Mouse (Mus musculus): ENCODE measurements around the gene Kera. TPM values are rescaled to one million over a fixed set of nuclear protein-coding genes. Genes with fewer than 3 reads are reported as not detected.

Kera gene
- polyA plus RNA-seq, 1 experiment from 2014 or later, result not detected

GRCm38 (mm10) chr10:97591036-97591435 is 15.6 kb upstream of the Kera start:
- H3K9me3 ChIP-seq (ENCODE audit: control insufficient read depth, low read length), result no peaks in the 10 kb centered on the region
- H3K27ac ChIP-seq (replicated peaks in 1 of 2; ENCODE audit: control insufficient read depth in 1 of 2, insufficient read depth in 1 of 2, low read depth in 2 of 2, low read length in 2 of 2), result no peak overlapping the region
- no peaks in the 10 kb centered on the region for H3K36me3 ChIP-seq (ENCODE audit: control insufficient read depth, insufficient read depth, low read length)
- no peak for ATAC-seq (ENCODE audit: insufficient number of reproducible peaks, insufficient read depth, low FRiP score, low read depth)
- no peak overlapping the region for H3K4me3 ChIP-seq (ENCODE audit: control insufficient read depth in 1 of 2, insufficient read depth in 1 of 2, low read depth in 1 of 2, low read length in 2 of 2)
- 57% methylated on average over 3 of the region's 3 CpGs for WGBS
- H3K27me3 ChIP-seq (ENCODE audit: control insufficient read depth, insufficient read depth, low read length), result no peaks in the 10 kb centered on the region
- H3K4me2 ChIP-seq (ENCODE audit: low read length), result no peak overlapping the region
- peaks cover 2 to 5% of the 10 kb centered on the region in 2 experiments; a peak in 3 of 4 replicates for H3K4me1 ChIP-seq (ENCODE audit: control insufficient read depth in 2 of 2, insufficient read depth in 2 of 2, low read length in 2 of 2)
- H3K9ac ChIP-seq (ENCODE audit: low read length), result no peak overlapping the region

GRCm38 (mm10) chr10:97591685-97592084 is 15.0 kb upstream of the Kera start:
- no peak overlapping the region for H3K27ac ChIP-seq (replicated peaks in 1 of 2; ENCODE audit: control insufficient read depth in 1 of 2, insufficient read depth in 1 of 2, low read depth in 2 of 2, low read length in 2 of 2)
- WGBS, result 52% methylated on average over 3 of the region's 3 CpGs
- ATAC-seq (ENCODE audit: insufficient number of reproducible peaks, insufficient read depth, low FRiP score, low read depth), result no peak

GRCm38 (mm10) chr10:97595680-97596079 is 11.0 kb upstream of the Kera start:
- Histone ChIP-seq H3K4me1 (ENCODE audit: control insufficient read depth in 2 of 2, insufficient read depth in 2 of 2, low read length in 2 of 2) (no peaks in the 10 kb centered on the region), H3K27ac (replicated peaks in 1 of 2; ENCODE audit: control insufficient read depth in 1 of 2, insufficient read depth in 1 of 2, low read depth in 2 of 2, low read length in 2 of 2) (no peak overlapping the region), H3K36me3 (ENCODE audit: control insufficient read depth, insufficient read depth, low read length) (no peaks in the 10 kb centered on the region), H3K9ac (ENCODE audit: low read length) (no peak overlapping the region), H3K27me3 (ENCODE audit: control insufficient read depth, insufficient read depth, low read length) (no peaks in the 10 kb centered on the region), H3K9me3 (ENCODE audit: control insufficient read depth, low read length) (no peaks in the 10 kb centered on the region), H3K4me2 (ENCODE audit: low read length) (no peak overlapping the region), H3K4me3 (ENCODE audit: control insufficient read depth in 1 of 2, insufficient read depth in 1 of 2, low read depth in 1 of 2, low read length in 2 of 2) (no peak overlapping the region)
- 73% methylated on average over 1 of the region's 1 CpGs for WGBS
- no peak for ATAC-seq (ENCODE audit: insufficient number of reproducible peaks, insufficient read depth, low FRiP score, low read depth)

More at GRCm38 (mm10) chr10:97591685-97592084, 15.0 kb upstream of the Kera start:
- Histone ChIP-seq H3K9ac (ENCODE audit: low read length) (no peak overlapping the region), H3K9me3 (ENCODE audit: control insufficient read depth, low read length) (no peaks in the 10 kb centered on the region), H3K4me2 (ENCODE audit: low read length) (no peak overlapping the region), H3K4me3 (ENCODE audit: control insufficient read depth in 1 of 2, insufficient read depth in 1 of 2, low read depth in 1 of 2, low read length in 2 of 2) (no peak overlapping the region), H3K27me3 (ENCODE audit: control insufficient read depth, insufficient read depth, low read length) (no peaks in the 10 kb centered on the region), H3K4me1 (ENCODE audit: control insufficient read depth in 2 of 2, insufficient read depth in 2 of 2, low read length in 2 of 2) (peaks cover 2 to 5% of the 10 kb centered on the region in 2 experiments; a peak in 3 of 4 replicates), H3K36me3 (ENCODE audit: control insufficient read depth, insufficient read depth, low read length) (no peaks in the 10 kb centered on the region)

GRCm38 (mm10) chr10:97601744-97602143 is 4.9 kb upstream of the Kera start:
- Histone ChIP-seq H3K9me3 (ENCODE audit: control insufficient read depth, low read length) (no peaks in the 10 kb centered on the region), H3K4me2 (ENCODE audit: low read length) (no peak overlapping the region), H3K4me1 (ENCODE audit: control insufficient read depth in 2 of 2, insufficient read depth in 2 of 2, low read length in 2 of 2) (no peaks in the 10 kb centered on the region), H3K27ac (replicated peaks in 1 of 2; ENCODE audit: control insufficient read depth in 1 of 2, insufficient read depth in 1 of 2, low read depth in 2 of 2, low read length in 2 of 2) (no peak overlapping the region), H3K9ac (ENCODE audit: low read length) (no peak overlapping the region), H3K27me3 (ENCODE audit: control insufficient read depth, insufficient read depth, low read length) (no peaks in the 10 kb centered on the region), H3K36me3 (ENCODE audit: control insufficient read depth, insufficient read depth, low read length) (no peaks in the 10 kb centered on the region), H3K4me3 (ENCODE audit: control insufficient read depth in 1 of 2, insufficient read depth in 1 of 2, low read depth in 1 of 2, low read length in 2 of 2) (no peak overlapping the region)
- no peak for ATAC-seq (ENCODE audit: insufficient number of reproducible peaks, insufficient read depth, low FRiP score, low read depth)
- WGBS, result 71% methylated on average over 4 of the region's 4 CpGs

- Histone ChIP-seq H3K27me3 (ENCODE audit: control insufficient read depth, insufficient read depth, low read length) (no peaks in the 10 kb centered on the region), H3K36me3 (ENCODE audit: control insufficient read depth, insufficient read depth, low read length) (no peaks in the 10 kb centered on the region), H3K9me3 (ENCODE audit: control insufficient read depth, low read length) (no peaks in the 10 kb centered on the region), H3K4me2 (ENCODE audit: low read length) (no peak overlapping the region), H3K4me1 (ENCODE audit: control insufficient read depth in 2 of 2, insufficient read depth in 2 of 2, low read length in 2 of 2) (no peaks in the 10 kb centered on the region), H3K27ac (replicated peaks in 1 of 2; ENCODE audit: control insufficient read depth in 1 of 2, insufficient read depth in 1 of 2, low read depth in 2 of 2, low read length in 2 of 2) (no peak overlapping the region), H3K9ac (ENCODE audit: low read length) (no peak overlapping the region), H3K4me3 (ENCODE audit: control insufficient read depth in 1 of 2, insufficient read depth in 1 of 2, low read depth in 1 of 2, low read length in 2 of 2) (no peak overlapping the region)
- ATAC-seq (ENCODE audit: insufficient number of reproducible peaks, insufficient read depth, low FRiP score, low read depth), result no peak
Measured at GRCm38 (mm10) chr10:97603256-97603655, 3.4 kb upstream of the Kera start.

GRCm38 (mm10) chr10:97622328-97622727 is 15.6 kb downstream of the Kera start:
- Histone ChIP-seq H3K27ac (replicated peaks in 1 of 2; ENCODE audit: control insufficient read depth in 1 of 2, insufficient read depth in 1 of 2, low read depth in 2 of 2, low read length in 2 of 2) (no peak overlapping the region), H3K9ac (ENCODE audit: low read length) (no peak overlapping the region), H3K4me3 (ENCODE audit: control insufficient read depth in 1 of 2, insufficient read depth in 1 of 2, low read depth in 1 of 2, low read length in 2 of 2) (no peak overlapping the region), H3K9me3 (ENCODE audit: control insufficient read depth, low read length) (no peaks in the 10 kb centered on the region), H3K36me3 (ENCODE audit: control insufficient read depth, insufficient read depth, low read length) (no peaks in the 10 kb centered on the region), H3K4me2 (ENCODE audit: low read length) (no peak overlapping the region), H3K27me3 (ENCODE audit: control insufficient read depth, insufficient read depth, low read length) (no peaks in the 10 kb centered on the region), H3K4me1 (ENCODE audit: control insufficient read depth in 2 of 2, insufficient read depth in 2 of 2, low read length in 2 of 2) (no peaks in the 10 kb centered on the region)
- 81% methylated on average over 1 of the region's 1 CpGs for WGBS
- no peak for ATAC-seq (ENCODE audit: insufficient number of reproducible peaks, insufficient read depth, low FRiP score, low read depth)

- no peak overlapping the region for H3K9ac ChIP-seq (ENCODE audit: low read length)
- no peaks in the 10 kb centered on the region for H3K27me3 ChIP-seq (ENCODE audit: control insufficient read depth, insufficient read depth, low read length)
- no peaks in the 10 kb centered on the region for H3K9me3 ChIP-seq (ENCODE audit: control insufficient read depth, low read length)
- no peak overlapping the region for H3K27ac ChIP-seq (replicated peaks in 1 of 2; ENCODE audit: control insufficient read depth in 1 of 2, insufficient read depth in 1 of 2, low read depth in 2 of 2, low read length in 2 of 2)
- WGBS, result 59% methylated on average over 2 of the region's 2 CpGs
- ATAC-seq (ENCODE audit: insufficient number of reproducible peaks, insufficient read depth, low FRiP score, low read depth), result no peak
- no peak overlapping the region for H3K4me2 ChIP-seq (ENCODE audit: low read length)
- H3K4me3 ChIP-seq (ENCODE audit: control insufficient read depth in 1 of 2, insufficient read depth in 1 of 2, low read depth in 1 of 2, low read length in 2 of 2), result no peak overlapping the region
- no peaks in the 10 kb centered on the region for H3K36me3 ChIP-seq (ENCODE audit: control insufficient read depth, insufficient read depth, low read length)
- H3K4me1 ChIP-seq (ENCODE audit: control insufficient read depth in 2 of 2, insufficient read depth in 2 of 2, low read length in 2 of 2), result no peaks in the 10 kb centered on the region
Measured at GRCm38 (mm10) chr10:97624381-97624780, 17.7 kb downstream of the Kera start.

GRCm38 (mm10) chr10:97625116-97625515 is 18.4 kb downstream of the Kera start:
- no peaks in the 10 kb centered on the region for H3K27me3 ChIP-seq (ENCODE audit: control insufficient read depth, insufficient read depth, low read length)
- H3K9ac ChIP-seq (ENCODE audit: low read length), result no peak overlapping the region
- no peaks in the 10 kb centered on the region for H3K9me3 ChIP-seq (ENCODE audit: control insufficient read depth, low read length)
- no peak overlapping the region for H3K27ac ChIP-seq (replicated peaks in 1 of 2; ENCODE audit: control insufficient read depth in 1 of 2, insufficient read depth in 1 of 2, low read depth in 2 of 2, low read length in 2 of 2)
- no peak overlapping the region for H3K4me2 ChIP-seq (ENCODE audit: low read length)
- WGBS, result 56% methylated on average over 4 of the region's 4 CpGs
- no peak overlapping the region for H3K4me3 ChIP-seq (ENCODE audit: control insufficient read depth in 1 of 2, insufficient read depth in 1 of 2, low read depth in 1 of 2, low read length in 2 of 2)
- no peak for ATAC-seq (ENCODE audit: insufficient number of reproducible peaks, insufficient read depth, low FRiP score, low read depth)
- H3K4me1 ChIP-seq (ENCODE audit: control insufficient read depth in 2 of 2, insufficient read depth in 2 of 2, low read length in 2 of 2), result no peaks in the 10 kb centered on the region
- no peaks in the 10 kb centered on the region for H3K36me3 ChIP-seq (ENCODE audit: control insufficient read depth, insufficient read depth, low read length)

All from heart, embryonic 14.5 days (tissue).